ENCODE assay signal across 6 mouse cellular contexts in genomic region chr1:31616229-31616946, GRCm38 (mm10).
A peak's percentile ranks its signal among the peaks of the same experiment; 100 is the strongest.
DNase-seq lines count a peak whose midpoint lies in the region; ATAC-seq and TF ChIP-seq lines count a peak whose summit lies in the region.
"Not testable (repeated sequence)": the region's sequence is repeated elsewhere in the genome, so short reads cannot be mapped to it uniquely, and the experiment has no call there.

No protein-coding gene starts in this region.

- H3K36me3 ChIP-seq in G1E (replicated peaks): not testable (repeated sequence)

- H3K9me3 ChIP-seq in G1E (replicated peaks): not testable (repeated sequence)

- TF ChIP-seq CTCF in G1E (IDR thresholded peaks at IDR 0.05; ENCODE audit: low read depth, low read length): not testable (repeated sequence)

- H3K4me1 ChIP-seq in G1E (ENCODE audit: insufficient read depth, low read depth, low read length): not testable (repeated sequence)

- peak; percentile 68 for ATAC-seq in G1E (ENCODE audit: extremely low read depth, insufficient number of reproducible peaks, low FRiP score, poor library complexity, severe bottlenecking)
- peak; percentile 97 for ATAC-seq in common myeloid progenitor, adult 5-6 weeks (replicated peaks; ENCODE audit: low read depth, poor library complexity, severe bottlenecking)
- ATAC-seq in hematopoietic stem cell, adult 5-6 weeks (replicated peaks in 1 of 2; ENCODE audit: insufficient read depth in 1 of 2, low FRiP score in 2 of 2, low TSS enrichment in 1 of 2, low read depth in 1 of 2, poor library complexity in 2 of 2, severe bottlenecking in 2 of 2): peak; percentile 96 to 97
- peak; percentile 94 for ATAC-seq in megakaryocyte progenitor cell, adult 5-6 weeks (replicated peaks; ENCODE audit: poor library complexity)
- peak; percentile 31; the same call in 1 of the 2 replicates for ATAC-seq in monocyte, adult 5-6 weeks (replicated peaks; ENCODE audit: insufficient number of reproducible peaks, low FRiP score, low TSS enrichment, poor library complexity, severe bottlenecking)

- not testable (repeated sequence) for H3K4me3 ChIP-seq in G1E (ENCODE audit: low read depth, low read length)

- not testable (repeated sequence) for DNase-seq in G1E (ENCODE audit: low spot score)
- DNase-seq in MEL-GATA-1-ER (ENCODE audit: extremely low read depth, low read depth): peak; percentile 50

- H3K27me3 ChIP-seq in G1E (ENCODE audit: insufficient read depth, low read length): not testable (repeated sequence)

Comparison
In these comparisons a context has a peak if more than half of its experiments do, and no peak if none do; other contexts are left out.
1. ATAC-seq: peak in every context shown above with its lines; median percentile 97 in common myeloid progenitor, adult 5-6 weeks; 96 in hematopoietic stem cell, adult 5-6 weeks; 94 in megakaryocyte progenitor cell, adult 5-6 weeks; 68 in G1E; 31 in monocyte, adult 5-6 weeks.